Mouse (Mus musculus): ENCODE measurements around the gene Abi3. TPM values are rescaled to one million over a fixed set of nuclear protein-coding genes. Genes with fewer than 3 reads are reported as not detected.
A peak's percentile ranks its signal among the peaks of the same experiment; 100 is the strongest.

The Abi3 gene
- total RNA-seq, 4 experiments from 2014 or later = 5.9 to 21.5 (median 10.1) TPM

DNA sequence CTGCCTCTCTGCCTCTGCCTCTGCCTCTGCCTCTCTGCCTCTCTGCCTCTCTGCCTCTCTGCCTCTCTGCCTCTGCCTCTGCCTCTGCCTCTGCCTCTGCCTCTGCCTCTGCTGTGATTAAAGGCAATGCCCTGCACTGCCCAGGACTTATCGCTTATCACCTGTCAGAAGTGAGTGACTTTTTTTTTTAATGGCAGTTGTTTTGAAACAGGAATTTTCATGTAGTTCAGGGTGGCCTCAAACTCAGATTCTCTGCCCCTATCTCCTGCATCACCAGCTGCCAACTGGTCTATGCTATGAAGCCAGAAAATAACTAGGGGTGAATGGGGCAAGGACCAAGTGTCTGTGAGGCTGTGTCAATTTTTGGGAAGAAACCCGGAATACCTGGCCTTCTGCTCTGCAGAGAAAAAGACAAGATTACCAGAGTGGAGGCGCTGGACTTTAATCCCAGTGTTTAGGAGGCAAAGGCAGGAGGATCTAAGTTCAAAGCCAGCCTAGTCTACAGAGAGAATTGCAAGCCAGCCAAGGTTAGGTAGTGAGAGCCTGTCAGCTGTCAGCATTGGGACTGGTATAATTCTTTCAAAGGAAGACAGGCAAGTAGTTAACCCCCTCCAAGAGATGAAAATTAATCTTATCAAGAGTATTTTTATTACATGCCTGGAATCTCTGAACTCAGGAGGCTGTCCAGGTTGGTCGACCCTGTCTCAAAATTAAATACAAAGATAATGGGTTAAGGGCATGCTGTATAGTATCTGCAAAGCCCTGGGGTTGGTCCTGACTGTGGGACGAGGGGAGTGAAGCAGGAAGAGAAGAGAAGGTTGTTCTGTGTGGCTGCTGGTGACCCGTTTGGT lies 15.7 kb downstream of the Abi3 start:
- no peak for DNase-seq (ENCODE audit: low spot score in 2 of 2)

DNA sequence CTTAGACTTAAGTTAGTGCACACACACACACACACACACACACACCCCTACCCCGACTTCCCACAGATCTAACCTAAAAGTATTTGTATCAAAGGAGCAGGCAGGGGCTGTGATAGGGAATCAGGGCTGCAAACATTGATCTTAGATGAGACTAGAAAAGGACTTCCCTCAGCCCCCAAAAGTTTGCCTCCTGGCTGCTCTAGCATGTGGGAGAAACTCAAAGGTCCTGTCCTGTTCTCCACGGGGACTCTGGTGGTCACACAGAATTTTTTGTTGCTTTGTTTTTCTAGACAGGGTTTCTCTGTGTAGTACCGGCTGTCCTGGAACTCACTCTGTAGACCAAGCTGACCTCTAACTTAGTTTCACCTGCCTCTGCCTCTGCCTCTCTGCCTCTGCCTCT lies 16.7 kb downstream of the Abi3 start:
- DNase-seq (ENCODE audit: low spot score in 2 of 2) = no peak

DNA sequence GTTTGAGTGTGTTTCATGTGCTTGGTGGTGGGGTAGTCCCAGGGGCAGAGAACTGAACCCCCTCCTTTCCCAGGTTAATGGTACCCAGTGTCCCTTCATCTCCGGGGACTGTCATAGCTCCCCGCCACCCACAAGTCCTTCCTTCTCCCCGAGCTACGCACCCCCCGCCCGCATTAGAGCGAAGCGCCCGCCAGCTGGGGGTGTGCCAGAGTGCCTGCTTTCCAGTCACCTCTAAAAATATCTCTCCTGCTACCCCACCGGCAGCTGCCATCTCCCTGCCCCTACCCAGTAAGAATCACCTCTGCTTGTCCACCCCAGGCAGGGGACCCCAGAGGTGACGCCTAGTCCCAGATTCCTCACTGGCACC lies 17.4 kb downstream of the Abi3 start:
- peak; percentile 36 to 60 for DNase-seq (ENCODE audit: low spot score in 2 of 2)

DNA sequence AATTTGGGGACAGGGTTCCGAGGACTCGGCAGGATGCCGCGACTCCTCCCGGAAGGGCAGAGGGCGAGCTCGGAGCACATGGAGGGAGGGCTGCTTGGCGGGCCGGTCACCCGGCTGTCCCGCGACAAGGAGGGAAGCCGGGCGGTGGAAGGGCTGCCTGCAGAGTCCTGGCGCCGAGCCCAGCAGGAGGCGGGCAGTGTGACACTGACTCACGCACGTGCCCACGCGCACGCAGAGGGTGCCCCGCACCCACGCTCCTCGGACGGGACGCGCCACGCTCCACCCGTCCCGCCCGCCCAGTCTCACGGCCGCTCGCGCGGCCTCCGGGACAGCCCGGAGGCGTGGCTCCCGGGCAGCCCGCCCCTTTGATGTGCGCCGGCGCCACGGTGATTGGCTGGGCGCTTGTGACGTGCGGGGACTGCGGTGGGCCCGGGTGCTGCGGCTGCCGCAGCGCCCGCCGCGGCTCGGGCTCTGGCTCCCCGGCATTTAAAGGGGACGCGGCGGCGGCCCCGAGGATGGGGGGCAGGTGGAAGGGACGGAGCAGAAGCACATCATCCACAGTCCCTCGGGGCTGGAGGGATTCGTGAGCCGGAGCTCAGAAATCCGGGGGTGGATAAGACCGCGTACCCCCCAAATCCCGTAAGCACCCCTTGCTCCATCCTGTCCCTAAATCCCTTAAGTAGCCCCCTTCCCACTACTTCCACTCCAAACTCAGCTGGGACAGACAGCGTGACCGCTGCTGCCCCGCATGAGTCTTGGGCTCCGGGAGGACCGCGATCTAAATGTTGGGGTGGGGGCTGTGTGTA lies 18.0 kb downstream of the Abi3 start, which contains the start of gene Phospho1:
TSS of gene Phospho1 (plus strand) at position 429 of the 806 bp plus-strand sequence.
- DNase-seq (ENCODE audit: low spot score in 2 of 2) = peak; percentile 72 to 85

DNA sequence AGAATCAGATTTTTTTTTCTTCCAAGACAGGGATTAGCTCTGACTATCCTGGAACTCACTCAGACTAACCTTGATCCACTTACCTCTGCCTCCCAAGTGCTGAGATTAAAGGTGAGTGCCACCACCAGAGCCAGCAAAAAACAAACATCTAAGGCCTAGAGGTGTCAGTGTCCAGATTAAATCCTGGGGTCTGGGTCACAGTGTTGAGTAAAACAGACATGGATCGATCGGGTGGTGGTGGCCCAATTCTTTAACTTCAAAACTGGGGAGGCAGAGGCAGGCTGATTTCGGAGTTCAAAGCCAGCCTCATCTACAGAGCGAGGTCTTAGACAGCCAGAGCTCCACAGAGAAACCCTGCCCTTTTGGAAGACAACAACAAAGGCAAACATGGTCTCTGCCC lies 19.8 kb downstream of the Abi3 start:
- no peak for DNase-seq (ENCODE audit: low spot score in 2 of 2)

DNA sequence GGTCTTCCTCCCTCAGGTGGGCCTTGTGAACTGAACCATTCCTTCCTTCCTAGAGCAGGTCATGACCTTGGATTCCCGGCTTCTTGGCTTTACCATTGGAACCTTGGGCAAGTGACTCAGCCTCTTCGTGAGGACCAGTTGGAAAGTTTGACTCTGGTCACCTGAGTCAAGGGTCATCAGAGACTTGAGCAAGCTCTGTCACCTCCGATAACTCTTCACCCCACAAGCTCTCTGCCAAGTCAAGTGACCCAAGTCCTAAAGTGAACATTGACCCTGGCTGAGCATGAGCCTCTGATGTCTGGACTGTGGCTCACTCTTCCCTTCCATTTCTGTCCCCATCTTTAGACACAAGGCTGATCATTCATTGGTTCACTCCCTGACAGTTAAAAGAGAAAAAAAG lies 20.8 kb downstream of the Abi3 start:
- no peak for DNase-seq (ENCODE audit: low spot score in 2 of 2)

DNA sequence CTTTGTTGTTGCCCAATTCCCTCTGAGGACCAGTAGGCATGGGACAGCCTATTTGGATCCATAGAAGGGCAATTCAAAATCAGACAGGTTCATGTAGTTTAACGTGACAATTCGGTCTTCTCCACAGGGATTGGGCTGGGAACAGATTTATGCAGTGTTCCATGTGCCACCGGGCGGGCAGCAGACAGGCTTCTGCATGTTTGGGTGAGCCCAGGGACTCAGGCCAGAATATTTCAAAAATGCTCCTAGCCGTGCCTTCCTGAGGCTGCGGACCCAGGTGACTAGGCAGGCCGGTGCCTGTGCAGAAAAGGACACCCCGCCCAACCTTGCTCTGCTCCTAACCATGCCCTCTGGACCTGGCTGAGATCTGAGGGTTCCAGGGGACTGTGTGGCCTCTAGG lies 23.1 kb downstream of the Abi3 start:
- DNase-seq (ENCODE audit: low spot score in 2 of 2) = no peak

DNA sequence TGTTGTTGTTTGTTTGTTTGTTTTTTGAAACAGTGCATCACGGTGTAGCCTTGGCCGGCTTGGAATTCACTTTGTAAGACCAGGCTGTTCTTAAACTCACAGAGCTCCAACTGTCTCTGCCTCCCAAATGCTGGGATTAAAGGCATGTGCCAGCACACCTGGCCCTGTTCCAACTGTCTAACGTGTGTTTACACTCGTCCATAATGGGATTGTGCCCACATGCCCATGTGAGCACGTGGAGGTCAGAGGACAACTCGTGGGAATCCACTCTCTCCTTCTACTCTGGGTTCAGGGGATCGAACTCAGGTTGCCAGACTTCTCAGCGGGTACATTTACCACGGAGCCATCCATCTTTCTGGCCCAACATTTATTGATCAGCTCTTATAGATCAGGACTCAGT lies 26.9 kb downstream of the Abi3 start:
- no peak for DNase-seq (ENCODE audit: low spot score in 2 of 2)

DNA sequence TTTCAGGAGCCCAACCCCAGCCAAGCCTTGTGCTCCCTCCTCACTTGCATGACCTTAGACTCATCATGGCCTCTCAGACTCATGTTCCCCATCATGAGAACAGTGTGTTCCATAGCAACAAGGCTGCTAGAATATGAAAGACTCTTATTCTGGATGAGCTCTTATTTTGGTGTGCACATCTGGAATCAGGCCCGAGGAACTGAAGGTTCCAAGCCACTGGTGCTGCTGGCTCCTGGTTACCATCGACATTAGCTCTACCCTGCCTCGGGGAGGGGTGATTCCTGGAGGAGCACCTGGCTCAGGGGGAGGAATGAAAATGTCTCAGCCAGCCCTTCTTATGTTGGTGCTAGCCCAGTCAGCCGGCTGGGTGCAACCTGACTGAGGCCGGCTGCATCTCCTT lies 27.4 kb downstream of the Abi3 start:
- DNase-seq (ENCODE audit: low spot score in 2 of 2) = no peak

DNA sequence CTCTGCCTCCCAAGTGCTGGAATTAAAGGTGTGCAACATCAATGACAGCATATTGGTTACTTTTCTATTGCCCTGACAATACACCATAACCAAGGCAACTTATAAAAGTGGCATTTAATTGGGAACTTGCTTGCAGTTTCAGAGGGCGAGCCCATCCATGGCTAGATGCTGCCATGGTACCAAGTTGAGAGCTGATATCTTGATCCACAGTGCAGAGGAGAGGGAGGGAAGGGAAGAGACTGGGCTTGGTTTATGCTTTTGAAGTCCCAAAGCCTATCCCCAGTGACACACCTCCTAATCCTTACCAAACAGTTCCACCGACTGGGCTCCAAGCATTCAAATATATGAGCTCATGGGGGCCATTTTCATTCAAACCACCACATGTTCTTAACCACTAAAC lies 28.2 kb downstream of the Abi3 start:
- no peak for DNase-seq (ENCODE audit: low spot score in 2 of 2)

DNA sequence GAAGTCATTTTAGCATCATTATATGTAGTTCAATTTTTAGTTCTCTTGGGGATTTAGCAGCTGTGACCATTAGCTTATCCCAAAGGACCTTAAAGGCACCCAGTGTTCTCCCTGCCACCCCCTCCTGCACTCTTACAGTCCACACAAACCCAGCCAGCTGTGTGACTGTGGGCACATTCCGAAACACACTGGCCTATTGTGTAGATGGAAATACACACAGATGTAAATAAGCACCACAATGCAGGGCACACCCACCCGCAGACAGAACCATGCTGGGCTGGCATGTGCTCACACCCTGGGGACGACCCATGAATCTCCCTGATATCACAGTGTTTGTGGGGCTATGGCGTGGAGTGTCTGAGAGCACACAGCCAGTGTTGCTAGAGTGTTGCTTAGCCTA lies 30.1 kb downstream of the Abi3 start:
- no peak for DNase-seq (ENCODE audit: low spot score in 2 of 2)

DNA sequence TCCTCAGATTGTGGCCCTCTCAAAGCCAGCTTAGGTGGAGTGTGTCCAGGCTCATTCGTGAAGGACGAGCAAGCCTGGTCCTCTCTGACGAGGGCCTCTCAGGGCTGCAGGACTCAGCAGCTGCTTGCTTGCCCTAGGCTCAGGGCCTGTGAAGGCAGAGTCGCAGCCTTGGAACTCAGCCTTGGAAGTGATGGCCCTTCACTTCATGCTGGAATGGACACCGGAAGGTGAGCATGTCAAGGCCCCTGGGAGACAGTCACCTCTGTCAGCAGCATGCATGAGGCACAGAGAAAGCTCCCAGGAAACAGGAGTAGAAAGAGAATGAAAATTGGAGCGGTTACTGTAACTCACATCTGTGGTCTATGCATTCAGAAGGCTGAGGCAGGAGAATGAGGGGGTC lies 30.5 kb downstream of the Abi3 start:
- no peak for DNase-seq (ENCODE audit: low spot score in 2 of 2)

DNA sequence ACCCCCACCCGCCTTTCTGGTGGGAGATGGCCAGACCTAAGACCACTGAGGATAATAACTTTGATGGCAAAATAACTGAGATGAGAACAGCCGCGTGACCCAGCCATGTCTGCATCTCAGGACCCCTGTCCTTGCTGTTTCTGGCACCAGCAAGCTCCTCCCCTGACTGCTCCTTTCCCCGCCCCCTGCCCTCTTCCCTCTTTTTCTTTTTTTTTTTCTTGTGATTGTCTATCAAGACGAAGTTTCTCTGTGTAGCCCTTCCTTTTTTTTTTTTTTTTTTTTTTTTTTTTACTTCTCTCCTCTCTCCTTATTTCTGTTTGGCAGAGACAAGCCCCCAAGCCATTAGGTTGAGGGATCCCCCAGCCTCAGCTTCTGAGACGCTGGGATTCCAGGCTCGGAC lies 31.4 kb downstream of the Abi3 start:
- DNase-seq (ENCODE audit: low spot score in 2 of 2) = no peak

DNA sequence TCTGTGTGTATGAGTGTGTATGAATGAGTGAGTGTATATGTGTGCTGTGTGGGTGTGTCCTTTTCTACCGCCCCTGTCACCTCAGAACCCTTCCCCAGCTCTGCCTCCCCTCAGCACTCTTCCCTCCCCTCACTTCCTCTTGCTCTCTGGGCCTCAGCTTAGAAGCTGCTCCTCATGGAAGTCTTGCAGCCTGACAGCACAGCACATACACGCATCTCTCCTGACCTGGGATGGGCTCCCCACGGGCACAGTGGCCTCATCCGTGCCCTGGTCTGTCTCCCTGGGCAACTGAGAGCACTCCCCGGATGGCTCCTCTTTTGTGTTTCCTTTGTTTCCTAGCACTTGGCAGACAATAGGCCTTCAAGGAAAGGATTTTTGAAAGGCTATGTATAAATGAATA lies 32.7 kb downstream of the Abi3 start:
- no peak for DNase-seq (ENCODE audit: low spot score in 2 of 2)

DNA sequence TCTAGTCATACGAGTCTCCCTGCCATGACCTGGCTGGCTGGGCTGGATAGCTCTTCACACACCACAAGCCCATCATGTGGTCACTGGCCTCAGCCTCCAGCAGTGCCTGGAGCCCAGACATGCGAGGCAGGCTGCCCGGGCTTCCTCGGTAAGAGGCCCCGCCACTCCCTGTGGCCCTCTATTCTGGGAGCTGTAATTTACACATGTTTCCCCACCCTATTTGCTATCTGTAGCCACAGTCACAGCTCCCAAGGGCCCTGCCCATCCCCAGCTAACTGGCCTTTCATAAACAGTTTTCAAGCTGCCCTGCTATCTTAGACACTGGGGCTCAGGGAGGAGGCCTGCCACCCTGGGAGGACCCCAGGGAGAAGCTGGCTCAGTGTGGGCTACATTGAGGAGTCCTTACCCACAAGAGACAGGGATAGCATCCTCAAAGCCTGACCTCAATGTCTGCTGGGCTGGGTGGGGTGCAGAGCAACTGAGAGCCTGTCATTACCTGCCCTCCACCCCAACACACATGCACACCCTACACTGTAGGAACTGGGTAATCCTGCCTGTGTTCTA lies 33.7 kb downstream of the Abi3 start:
- DNase-seq (ENCODE audit: low spot score in 2 of 2) = no peak

DNA sequence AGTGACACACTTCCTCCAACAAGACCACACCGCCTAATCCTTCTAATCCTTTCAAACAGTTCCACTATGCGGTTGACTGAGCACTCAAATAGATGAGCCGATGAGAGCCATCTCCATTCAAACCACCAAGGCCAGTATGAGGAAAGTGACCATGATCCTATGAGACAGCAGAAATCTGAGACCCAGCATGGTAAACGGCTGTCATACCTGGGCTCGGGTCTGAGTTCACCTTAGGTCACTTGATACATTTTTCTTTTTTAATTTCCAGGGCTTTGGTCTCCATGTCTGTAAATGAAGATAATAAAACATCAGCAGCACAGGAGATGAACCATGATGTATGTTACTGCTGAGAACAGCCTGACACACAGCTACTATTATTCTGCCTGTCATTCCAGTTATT lies 34.4 kb downstream of the Abi3 start:
- no peak for DNase-seq (ENCODE audit: low spot score in 2 of 2)

DNA sequence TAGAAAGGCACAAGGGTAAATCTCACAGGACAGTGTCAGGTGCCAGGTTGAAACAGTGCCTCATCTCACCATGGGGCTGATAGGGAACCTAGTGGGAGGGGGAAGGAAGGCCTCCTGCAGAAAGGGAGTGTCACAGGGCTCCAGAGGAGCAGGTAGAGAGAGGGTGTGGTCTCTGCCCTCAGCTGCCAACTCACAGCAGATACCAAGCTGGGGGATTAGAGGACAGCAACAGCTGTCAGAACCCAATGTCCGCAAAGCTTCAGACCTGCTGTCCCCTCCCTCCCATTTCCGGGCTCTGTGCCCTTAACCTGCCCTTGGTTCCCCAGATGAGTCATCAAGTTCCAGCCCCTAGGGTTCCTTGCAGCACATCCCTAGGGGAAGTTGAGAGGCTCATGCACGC lies 36.7 kb downstream of the Abi3 start:
- DNase-seq (ENCODE audit: low spot score in 2 of 2) = no peak

DNA sequence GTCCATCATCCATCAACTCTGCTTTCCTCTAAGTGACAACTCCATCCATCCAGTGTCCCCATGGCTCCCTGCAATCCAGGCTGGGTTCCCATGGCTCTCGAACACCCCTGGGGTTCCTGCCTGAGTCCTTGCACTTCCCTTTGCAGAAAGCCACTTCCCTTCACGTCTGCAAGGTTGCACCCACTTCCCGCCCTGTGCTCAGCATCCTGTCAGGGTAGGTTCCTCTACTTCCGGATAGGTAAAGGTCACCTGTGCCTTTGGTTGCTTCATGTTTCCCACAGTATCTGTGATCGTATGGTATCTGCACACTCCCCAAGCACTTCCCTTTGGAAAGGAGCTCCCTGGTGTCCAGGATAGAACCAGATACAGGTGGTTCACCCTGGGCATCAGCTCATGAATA lies 37.3 kb downstream of the Abi3 start:
- no peak for DNase-seq (ENCODE audit: low spot score in 2 of 2)

DNA sequence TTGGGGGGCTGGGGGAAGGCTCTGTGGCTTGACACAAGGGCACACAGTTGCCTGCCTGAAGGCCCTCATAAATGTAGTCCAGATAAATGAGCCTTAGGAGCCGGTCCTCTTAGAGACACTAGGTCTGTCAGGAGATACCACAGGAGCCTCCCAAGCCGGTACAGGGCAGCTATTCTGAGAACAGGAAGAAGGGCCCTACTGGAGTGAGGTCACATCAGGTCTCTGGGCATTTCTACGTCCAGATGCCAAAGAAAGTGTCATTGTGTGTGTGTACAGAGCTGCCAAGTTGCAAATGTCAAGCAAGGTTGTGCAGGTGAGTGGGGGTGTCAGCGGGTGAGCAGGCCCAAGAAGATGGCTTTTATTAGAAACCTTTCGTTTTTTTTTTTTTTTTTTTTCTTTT lies 46.7 kb downstream of the Abi3 start:
- no peak for DNase-seq (ENCODE audit: low spot score in 2 of 2)

DNA sequence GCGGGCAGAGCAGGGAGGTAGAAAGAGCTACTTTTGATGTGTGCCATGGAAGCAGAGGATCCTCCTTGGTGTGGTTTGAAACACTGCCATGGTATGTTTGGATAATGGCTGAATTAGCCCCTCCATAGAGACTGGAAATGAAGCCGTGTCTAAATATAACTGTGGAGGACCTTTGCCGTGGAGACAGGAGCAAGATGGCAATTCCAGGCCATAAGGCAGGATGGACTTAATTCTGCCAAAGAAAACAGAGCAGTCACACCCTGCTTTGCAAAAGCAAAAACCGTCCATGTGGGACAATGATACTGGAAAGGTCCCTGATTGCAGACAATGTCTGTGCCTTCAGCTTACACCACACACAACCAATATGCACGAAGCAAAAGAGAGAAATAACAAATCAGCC lies 48.1 kb downstream of the Abi3 start:
- DNase-seq (ENCODE audit: low spot score in 2 of 2) = no peak

DNA sequence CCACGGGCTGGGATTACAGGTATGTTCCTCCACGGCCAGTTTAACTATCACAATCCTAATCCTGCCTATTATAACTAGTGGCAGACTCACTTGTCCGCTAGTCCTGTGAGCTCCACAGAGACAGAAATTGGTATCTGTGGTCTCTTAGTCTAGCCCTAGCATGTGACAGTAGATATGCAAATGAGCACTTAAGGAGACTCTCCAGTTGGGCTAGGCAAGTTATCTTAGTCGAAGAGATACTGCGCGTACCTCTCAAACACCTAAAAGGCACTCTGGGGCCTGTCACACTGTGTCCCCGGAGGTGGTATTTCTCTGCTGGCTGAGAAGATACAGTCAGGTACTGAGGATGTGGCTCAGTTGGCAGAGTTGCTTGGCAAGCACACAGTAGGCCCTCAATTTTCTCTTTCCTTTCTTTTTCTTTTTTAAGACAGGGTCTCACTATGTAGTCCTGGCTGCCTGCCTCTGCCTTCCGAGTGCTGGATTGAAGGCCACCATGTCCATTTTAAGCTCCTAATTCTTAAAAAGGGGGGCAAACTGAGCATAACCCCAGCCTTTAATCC lies 49.2 kb downstream of the Abi3 start:
- no peak for DNase-seq (ENCODE audit: low spot score in 2 of 2)

DNA sequence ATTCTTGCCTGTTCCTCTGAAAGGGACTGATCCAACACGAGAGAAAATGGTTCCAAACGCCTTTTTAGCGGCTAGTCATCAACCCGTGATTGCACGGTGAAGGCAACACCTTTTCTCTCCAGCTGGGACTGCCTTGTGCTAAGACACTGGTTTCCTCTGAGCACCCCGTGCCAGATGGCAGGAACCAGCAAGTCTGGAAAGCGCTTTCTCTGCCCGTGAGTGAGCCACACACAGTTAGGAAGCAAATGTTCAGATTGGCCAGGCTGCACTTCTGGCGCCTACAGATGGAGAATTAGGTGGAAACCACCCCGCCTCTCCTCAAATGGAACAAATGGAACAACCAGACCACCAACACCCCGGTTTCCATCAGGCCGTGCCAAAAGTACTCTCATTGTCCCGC lies 50.5 kb downstream of the Abi3 start:
- DNase-seq (ENCODE audit: low spot score in 2 of 2) = peak in 1 of 2 experiments; percentile 84

Data from left cerebral cortex, adult 8-10 months (tissue).